Mouse (Mus musculus): ENCODE measurements around the gene Fzd5.

Fzd5 gene

DNA sequence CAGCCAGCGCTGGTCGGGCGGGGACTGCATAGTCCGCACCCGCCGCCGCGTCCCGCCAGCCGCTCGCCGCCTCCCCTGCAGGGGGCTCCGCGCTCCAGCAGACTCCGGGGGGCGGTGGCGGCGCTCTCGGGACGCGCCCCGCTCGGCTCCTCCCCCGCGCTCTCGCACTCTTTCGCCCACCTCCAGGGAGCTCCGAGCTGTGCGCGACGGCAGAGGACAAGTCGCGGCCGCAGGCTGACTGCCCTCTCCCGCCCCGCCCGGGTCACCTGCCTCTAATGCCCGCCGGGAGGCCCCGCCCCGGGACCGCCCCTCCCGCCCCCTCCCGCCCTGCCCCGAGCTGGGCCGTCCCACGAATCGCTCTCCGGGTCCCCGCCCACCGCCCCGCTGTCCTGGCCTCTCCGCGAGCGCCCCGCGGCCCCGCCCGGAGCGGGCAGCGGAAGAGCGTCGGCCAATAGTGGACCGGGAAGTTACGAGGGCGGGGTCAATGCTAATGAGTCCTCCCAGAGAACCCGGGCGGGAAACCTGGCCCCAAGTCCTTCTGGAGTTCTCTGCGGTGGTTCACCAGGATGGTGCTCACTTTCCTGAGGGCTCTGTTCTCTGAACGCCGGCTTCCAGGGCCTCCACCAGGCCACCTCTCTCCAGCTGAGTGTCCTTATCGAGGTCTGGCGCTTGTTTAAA lies at the start of gene Fzd5:
Gene Fzd5, minus strand, starts transcription at position 250 of the 678 bp plus-strand sequence.
- DNase-seq (ENCODE audit: low read depth, low spot score), result peak; percentile 91

DNA sequence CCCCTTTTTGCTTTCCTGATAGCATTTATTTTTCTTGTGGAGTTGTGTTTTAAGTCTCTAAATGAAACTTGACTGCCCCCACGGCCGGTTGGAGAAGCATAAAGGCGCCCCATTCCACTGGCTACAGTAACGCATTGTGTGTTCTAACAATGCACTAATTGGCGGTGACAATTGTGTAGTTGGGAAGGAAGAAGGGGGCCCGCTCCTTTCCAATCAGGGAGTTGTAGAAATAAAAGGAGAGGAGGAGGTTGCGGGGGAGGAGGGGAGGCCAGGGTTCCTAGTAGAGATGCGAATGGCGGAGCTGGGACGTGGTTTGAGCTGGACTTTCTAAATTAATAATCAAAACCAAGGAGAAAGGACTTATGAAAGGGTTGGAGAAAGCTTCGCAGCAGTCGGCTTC lies 42.3 kb upstream of the Fzd5 start:
- no peak for DNase-seq (ENCODE audit: low read depth, low spot score)

DNA sequence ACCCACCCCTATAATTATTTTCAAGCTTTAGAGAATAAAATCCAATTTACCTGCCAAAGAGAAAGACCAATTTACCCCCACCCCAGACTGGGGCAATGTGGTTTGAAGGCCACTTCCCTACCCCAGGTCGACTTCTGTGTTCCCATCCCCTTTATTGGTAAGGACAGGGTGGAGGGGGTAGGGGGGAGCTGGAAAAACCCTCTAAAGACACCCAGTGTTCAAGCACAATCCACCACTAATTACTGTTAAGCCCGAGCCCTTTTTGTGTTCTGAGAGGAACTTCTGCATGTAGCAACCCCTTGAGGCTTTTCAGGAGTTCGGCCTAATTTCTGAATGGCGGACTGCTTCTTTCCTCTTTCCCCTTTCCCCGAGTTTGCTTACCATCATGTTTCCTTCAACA lies 41.9 kb upstream of the Fzd5 start:
- DNase-seq (ENCODE audit: low read depth, low spot score), result no peak

DNA sequence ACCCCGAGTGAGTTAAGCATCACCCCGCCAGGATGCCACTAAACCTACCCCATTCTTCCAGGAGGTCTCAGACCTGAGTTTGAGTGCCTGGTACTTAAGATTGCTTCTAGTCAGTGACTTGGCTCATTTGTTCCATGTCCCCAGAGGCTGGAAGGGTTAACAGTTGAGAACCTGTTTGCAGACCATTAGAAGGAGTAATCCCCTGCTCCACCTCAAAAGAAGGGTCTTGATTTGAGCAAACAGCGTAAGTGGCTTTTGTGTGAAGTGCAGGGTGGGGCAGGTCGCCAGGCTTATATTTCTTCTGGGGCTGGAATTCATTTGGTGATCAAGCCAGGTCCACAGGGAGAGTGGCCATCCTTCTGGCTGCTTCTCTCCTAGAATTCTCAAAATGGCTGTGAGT lies 35.8 kb upstream of the Fzd5 start:
- DNase-seq (ENCODE audit: low read depth, low spot score), result no peak

DNA sequence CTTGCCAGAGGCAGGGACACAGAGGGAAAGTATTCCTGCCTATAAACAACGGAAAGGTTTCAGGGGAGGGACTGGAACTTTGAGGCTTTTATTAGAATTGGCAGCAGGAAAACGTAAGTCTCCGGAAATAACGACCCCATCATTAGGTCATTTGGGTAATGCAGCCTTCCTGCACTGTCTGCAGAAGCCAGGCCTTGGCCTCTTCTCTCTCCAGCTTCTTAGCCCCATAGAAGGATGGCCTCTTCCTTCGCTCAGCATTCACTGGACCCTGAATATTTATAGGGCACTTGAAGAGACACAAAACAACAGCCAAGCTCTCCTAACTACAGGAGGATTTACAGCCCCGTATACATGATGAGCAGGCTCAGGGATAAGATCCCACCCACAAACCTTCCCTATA lies 32.6 kb upstream of the Fzd5 start:
- no peak for DNase-seq (ENCODE audit: low read depth, low spot score)

DNA sequence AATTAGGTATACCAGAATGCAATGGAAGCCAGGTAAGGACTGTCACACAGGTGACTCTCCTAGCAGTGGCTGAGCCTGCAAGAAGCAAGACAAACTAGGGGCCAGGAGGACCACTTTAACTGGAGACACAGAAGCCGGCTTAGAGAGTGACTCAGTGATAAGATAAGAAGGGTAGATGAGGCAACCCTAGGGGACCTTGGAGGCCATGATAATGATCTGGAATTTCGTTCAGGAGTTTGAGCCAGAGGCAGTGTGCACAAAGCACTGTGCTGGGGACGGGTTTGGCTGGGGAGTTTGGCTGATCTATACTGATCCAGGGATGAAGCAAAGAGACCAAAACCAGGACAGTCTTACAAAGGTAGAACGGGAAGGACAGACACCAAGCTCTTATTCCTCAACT lies 24.1 kb upstream of the Fzd5 start:
- no peak for DNase-seq (ENCODE audit: low read depth, low spot score)

DNA sequence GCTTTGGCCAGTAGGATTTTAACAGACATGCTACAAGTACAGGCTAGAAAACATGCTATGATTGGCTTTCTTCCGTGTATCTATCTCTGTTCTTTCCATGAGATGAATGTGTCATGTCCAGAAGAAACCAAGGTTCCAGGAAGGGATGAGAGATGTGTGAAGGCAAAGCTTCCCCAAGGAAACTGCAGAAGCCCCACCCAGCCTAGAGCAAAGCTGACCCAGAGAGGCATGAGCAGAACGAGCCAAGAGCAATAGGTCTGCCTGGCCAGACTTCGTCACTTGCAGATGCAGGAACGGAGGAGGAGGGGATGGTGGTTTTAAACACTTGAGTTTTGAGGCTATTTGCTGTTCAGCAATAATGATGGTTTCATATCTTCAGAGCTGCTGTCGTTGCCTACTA lies 20.2 kb upstream of the Fzd5 start:
- no peak for DNase-seq (ENCODE audit: low read depth, low spot score)

DNA sequence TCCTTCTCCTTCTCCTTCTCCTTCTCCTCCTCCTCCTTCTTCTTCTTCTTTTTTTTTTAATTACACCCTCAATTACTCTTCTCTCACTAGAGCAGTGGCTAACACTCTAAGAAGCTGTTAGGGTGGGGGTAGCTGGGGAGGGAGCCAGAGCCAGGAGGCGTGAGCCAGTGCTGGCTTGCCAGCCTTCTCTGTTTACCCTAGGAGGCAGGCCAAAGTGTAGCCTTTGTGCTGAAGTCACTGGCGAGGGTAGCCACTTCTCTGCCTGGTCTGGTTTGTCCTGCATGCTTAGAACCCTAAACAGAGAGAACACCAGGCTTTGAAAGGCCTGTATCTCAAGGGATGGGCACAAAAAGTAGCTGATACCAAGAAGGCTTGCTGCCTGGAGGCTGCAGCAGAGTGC lies 19.7 kb upstream of the Fzd5 start:
- no peak for DNase-seq (ENCODE audit: low read depth, low spot score)

DNA sequence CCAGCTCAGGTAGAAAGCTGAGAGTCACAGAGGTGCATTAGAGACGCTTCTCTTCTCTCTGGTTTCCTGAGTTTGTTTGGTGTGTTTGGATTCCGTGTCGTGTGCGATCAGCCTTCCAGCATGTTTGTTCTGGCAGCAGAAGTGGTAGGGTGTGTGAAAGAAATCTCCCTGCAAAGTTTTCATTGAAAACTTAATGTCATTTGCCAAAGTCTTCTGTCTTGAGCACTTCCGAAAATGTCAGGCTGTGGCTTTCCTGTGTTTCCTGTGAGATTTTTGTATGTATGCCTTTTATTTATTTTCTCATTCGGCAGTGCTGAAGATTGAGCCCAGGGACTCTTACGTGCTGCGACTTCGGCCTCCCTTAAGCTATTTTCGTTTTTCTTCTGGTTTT lies 19.1 kb upstream of the Fzd5 start:
- DNase-seq (ENCODE audit: low read depth, low spot score), result no peak

DNA sequence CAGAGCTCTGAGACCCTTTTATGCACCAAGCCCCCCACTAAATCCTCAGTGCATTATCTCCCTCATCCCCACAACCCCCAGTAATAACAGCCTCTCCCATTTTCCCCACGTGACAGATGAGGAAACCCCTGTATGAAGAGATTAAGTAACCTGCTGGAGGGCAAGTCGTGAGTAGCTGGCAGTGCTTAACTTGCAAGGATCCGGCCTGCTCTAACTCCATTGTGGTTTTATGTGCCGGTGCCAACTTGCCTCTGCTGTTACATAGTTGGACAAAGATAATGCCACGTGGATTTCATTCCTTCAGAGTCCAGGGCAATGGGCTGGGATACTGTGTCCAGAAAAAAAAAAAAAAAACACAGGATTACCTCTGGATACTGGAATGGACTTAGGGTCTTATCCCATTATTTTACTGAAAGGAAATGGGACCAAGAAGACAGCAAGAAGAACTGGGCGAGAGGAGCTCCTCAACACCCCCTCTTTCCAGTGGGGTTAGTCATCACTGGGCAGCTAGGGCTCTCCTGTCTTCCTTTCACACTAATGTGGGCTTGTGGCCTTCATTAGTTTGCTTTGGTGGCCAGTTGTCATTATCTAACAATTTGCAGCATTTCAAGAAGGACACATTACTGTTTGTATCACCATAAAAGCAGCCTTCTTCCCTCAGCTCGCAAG lies 18.6 kb upstream of the Fzd5 start:
- no peak for DNase-seq (ENCODE audit: low read depth, low spot score)

DNA sequence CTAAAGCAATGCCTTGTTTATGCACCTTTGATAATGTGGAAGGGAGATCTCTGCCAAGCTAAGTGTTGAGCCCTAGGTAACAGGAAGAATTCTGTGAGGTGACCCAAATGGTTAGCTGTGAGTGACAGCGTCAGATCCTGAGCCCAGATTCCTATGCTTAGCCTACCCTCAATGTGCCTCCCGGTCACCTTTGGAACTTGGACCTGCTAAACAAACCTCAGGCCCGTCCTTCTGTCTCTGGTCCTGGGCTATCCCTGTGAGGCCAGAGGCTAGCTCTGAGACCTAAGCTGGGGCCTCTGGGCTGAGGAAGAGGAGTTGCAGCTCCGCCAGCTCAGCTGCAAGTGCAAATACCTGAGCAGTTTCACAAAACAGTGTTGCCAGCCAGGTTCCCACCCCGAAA lies 17.1 kb upstream of the Fzd5 start:
- no peak for DNase-seq (ENCODE audit: low read depth, low spot score)

DNA sequence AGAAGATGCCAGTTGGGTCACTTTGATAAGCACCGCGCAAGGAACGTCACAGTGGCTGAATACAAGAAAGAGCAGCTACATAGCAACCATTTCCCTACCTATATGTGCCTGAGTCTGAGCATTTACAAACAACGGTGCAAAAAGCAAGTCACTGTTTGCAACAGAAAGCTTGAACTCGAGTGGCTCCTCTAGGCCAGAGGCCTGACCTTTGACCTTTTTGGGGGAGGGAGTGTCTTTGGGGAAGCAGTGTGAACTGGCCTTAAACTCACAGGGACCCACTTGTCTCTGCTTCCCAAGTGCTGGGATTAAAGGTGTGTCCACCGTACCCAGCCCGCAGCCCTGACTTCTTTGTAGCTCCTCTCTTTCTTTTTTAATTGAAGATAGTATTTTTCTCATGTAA lies 16.1 kb upstream of the Fzd5 start:
- no peak for DNase-seq (ENCODE audit: low read depth, low spot score)

DNA sequence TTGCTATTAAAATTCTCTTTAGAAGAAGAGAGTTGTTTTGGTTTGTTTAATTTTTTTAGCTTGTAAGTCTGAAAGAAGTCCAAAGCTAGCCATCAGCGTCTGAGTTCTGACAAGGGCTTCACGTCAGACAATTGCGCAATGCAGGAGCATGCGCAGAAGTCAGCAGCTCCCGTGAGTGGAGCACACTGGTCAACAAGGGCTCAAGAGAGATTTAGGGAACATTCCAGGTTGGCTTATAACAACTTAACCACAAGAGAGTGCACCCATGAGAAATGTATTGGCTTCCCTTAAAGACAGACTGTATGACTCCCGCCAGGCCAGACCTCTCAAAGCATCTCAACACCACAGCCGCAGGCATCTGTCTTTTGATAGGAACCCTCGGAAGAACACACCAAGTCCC lies 15.6 kb upstream of the Fzd5 start:
- no peak for DNase-seq (ENCODE audit: low read depth, low spot score)

DNA sequence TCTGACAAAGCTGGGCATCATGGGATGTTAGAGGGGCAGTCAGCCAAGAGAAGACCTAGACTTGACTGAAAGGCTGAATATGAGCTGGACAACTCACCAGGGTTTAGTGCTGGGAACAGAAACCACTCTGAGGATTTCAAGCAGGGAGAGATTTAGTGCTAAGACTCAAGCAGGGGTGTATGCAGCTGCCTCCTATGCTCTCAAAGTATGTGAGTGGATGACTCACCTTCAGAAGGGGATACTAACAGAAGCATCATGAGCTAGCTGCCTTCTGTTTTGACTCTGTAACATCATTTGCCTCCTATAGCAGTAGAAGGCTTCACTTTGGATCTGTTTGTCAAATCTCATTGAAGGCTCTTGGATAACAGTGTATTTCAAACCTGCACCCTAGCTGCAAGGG lies 7.1 kb upstream of the Fzd5 start:
- DNase-seq (ENCODE audit: low read depth, low spot score), result no peak

DNA sequence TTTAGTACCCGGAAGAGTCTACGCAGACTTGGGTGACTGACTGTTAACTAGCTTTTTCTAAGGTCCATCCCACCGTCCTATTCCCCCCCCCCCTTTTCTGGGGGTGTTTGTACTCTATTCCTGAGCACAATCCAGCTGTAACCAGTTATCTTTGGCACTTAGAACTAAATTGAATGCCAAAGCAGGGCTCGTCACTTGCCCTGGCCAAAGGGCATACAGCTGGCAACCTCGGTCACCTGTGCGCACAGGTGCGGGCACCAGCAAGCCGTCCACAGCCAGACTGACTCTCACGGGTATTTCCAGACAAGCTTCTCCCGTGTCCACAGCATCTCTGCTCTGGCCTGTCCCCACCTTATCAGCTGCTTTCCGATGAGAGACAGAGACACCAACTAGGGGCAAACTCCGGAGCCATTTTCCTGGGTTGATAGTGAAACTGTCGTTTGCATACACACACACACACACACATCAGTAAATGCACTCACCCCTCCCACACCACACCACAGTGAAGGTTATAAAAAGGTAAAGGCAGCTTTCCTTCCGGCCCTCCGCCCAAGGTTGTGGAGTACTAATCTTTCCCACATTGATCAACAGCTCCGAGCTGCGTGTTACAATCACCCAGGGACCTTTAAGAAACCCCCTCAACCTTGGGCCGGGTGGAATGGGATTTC lies 5.3 kb upstream of the Fzd5 start:
- DNase-seq (ENCODE audit: low read depth, low spot score), result no peak

DNA sequence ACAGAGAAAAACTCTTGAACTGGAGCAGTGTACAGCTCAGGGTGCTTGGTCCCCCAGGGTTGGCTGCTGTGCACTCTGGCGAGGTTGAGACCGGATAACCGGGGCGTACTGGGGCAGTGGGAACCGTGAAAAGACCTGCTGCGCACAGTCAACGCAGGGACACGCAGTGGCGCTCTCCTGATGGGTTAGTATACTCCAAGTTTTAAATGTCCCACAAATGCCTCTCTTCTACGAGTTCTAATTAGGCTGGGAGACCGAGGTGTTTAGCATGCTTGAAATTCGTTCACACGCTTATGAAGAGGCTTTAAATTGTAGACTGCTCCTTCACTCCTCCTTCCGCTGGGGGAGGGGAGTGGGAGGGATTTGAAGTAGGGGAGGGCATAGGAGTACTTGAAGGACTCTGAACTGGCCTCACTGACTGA lies 1.1 kb upstream of the Fzd5 start:
- peak; percentile 52 for DNase-seq (ENCODE audit: low read depth, low spot score)

DNA sequence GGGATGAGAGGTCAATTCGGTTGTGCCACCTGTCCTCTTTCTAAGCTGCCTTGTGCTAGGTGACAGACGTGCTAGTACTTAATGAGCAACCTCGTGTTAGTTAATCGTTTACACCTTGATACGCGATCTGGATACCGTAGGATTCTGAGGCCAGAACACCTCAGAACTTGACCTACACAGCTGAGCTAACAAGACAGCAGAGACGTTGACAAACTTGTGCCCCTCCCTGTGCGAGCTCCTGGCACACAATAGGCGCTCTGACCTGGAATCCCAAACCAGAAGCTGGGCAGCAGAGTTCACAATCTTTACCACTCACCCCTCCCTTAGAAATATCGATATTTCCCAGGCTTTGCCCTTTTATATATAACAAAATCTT lies 617 bp upstream of the Fzd5 start:
- no peak for DNase-seq (ENCODE audit: low read depth, low spot score)

DNA sequence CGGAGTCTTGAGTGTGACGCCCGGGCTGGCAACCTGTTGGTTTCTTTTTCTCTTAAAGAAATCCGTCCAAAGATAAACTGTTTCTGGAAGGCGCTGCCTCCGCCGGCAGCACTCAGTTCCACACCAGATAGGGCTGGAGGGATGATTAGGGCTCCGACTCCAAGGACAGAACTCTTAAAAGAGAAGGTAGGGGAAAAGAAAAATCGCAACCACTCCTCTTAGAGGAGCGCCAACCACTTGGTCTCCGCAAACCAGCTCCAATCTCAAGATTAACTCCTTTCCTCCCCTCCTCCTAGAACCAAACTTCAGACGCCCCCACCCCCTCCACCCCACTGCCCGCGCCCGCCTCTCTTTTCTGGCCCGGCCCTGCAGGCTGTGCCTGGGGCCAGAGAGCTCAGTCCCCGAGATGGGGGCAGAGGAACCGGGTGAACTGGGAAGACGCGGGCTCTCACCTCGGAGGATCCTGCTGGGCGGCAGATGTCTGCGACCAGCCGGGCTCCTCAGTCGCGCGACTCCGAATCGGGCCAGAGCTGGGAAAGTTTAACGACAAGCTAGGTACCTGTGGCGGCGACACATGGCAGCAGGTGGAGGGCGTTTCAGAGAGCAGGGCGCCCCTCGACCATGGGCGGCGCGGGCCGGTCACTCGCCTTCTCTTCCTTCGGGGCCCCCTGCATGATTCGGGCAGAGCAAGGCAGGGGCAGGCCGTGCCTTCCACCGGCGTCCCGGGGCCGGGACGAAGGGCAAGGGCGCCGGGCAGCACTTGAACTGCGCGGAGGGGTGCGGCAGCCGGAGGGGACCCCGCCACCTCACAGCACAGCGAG lies 660 bp downstream of the Fzd5 start:
- peak; percentile 40 for DNase-seq (ENCODE audit: low read depth, low spot score)

DNA sequence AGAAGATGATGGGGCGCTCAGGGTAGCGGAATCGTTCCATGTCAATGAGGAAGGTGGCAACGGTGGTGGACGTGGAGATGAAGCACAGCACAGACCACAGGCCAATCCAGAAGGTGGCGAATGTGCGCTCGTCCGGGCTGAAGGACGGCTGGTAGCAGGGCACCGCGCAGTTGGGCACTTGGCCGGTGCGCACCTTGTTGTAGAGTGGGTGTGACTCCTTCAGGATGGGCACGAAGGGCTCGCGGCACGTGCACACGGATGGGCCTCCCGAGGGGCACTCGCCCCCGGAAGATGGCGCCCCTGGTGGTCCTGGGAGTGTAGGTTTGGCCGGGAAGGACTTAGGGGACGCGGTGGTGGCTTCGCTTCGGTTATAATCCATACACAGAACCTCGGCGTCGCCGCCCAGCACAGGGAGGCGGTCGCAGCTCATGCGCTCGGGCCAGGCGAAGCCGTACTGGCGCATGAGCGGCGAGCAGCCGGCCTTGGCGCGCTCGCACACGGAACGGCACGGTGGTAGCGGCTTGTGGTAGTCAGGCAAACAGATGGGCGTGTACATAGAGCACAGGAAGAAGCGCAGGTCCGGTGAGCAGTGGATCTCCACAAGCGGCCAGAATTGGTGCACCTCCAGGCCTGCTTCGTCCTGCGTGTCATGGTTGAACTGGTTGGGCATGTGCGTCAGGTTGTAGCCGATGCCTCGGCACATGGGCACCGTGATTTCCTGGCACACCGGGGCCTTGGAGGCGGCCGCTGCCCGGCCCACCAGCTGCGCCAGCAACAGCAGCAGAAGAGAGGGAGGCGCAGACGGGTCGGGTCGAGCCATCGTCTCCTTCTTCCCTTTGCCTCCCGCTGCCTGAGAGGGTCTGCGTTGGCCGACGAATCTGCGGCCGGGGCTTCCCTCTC lies 1.5 kb downstream of the Fzd5 start:
- peak; percentile 64 for DNase-seq (ENCODE audit: low read depth, low spot score)

DNA sequence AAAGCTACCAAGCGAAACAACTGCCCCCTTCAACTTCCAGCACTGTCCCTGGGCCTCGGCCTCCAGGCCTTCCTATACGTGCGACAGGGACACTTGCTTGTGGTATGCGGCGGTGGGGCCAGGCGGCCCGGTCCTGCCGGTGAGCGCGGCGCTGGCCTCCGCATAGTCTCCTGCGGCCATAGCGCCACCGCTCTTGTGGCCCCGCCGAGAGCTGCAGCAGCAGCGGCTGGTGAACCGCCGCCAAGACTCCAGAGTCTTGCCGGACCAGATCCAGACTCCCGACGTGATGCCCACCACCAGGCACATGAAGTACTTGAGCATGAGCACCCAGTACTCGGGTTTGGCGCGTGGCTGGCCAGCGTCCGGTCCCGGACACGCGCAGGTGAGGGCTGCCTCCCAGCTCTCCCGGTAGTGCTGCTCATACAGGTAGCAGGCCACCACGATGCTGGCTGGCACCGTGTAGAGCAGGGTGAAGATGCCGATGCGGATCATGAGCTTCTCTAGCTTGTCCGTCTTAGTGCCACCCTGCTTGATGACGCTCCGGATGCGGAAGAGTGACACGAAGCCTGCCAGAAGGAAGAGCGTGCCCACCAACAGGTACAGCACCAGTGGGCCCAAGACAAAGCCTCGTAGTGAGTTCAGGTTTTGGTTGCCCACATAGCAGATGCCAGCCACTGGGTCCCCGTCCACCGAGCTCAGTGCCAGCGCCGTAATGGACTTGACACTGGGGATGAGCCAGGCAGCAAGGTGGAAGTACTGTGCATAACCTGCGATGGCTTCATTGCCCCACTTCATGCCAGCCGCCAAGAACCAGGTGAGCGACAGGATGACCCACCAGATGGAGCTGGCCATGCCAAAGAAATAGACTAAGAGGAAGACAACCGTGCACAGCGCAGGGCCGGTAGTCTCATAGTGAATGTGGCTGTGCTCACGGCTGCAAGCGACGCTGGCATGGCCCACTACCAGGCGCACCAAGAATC lies 2.5 kb downstream of the Fzd5 start:
- no peak for DNase-seq (ENCODE audit: low read depth, low spot score)
